Mouse (Mus musculus) v-Abl transformed pro-B cells (cell line): Measurements from ENCODE around the gene Arhgef18.

Source experiments
- in situ Hi-C, 2 experiments: fragments of 400-800 bp; cut with MboI; formaldehyde crosslinking; loops; one replicate each; pipeline ENCODE4 v1.15.1; 2025; ENCODE audit not compliant: unreplicated experiment in 2 of 2

Gene Arhgef18

DNA sequence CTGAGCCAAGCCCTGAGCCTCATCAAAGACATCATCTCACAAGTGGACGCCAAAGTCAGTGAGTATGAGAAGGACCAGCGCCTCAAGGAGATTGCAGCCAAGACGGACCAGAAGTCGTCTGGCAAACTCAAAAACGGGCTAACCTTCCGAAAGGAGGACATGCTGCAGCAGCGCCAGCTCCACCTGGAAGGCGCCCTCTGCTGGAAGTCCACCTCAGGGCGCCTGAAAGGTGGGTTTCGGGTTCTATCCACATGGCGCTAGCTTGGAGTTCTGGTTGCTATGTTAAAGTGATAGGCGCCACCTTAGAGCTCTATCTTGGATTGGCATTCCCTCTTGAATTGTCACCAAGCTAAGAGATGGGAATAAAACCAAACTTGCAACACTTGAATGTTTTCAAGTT is 46.7 kb downstream of the Arhgef18 start:
- in situ Hi-C loops: no loop called here

DNA sequence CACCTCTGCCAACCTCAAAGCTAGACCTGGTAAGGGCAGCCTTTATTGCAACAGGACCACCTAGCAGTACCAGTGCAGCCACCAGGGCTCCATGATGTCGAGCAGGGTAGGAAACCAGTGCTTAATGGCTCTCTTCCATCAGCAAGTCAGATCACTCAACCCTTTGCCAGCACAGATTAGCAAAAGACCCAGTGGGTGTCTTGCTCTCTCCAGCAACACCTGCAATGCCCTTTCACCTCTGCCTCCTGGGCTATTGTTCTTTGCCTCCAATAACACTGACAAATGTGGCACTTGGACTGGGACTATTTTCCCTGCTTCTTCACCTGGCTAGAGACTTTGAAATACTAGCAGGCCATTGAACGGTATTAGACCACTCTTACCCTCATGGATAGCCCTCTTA is 56.4 kb downstream of the Arhgef18 start:
- in situ Hi-C loops: no loop called here

DNA sequence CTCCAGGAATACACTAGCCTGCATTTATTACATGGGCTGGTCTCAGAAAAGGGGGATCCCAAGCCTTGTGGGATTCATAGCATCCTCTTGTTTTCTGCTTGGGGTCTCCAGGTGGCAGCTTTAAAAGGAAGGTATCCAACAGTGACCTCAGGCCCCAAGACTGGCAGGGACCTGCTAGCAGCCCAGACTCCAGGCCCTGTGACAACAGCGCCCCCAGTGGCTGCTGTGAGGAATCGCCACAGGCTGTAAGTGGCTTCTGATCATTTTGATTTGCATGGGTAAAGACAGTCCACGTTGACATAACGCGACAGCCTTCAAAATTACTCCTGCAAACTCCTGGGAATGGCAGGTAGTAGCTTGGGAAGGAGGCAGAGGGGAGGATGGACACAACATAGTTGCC is 57.9 kb downstream of the Arhgef18 start:
- in situ Hi-C loops: loop anchor here in 1 of 2 experiments (25.0 kb wide), 1 partner anchor 1062 kb away; no protein-coding TSS in a partner anchor

DNA sequence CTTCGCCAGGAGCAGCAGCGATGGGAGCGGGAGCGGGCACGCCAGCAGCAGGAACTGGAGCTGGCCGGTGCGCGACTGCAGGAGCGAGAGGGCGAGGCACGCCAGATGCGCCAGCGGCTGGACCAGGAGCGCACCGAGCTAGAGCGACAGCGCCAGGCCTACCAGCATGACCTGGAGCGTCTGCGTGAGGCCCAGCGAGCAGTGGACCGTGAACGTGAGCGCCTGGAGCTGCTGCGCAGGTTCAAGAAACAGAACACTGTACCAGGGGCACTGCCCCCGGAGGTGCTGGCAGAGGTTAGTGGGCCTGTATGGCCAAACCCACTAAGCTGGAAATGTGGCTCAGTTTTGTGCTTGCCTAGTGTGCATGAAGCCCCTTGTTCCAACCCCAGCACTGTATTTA is 59.2 kb downstream of the Arhgef18 start:
- in situ Hi-C loops: loop anchor here in 1 of 2 experiments (25.0 kb wide), 1 partner anchor 1060 kb away; no protein-coding TSS in a partner anchor

DNA sequence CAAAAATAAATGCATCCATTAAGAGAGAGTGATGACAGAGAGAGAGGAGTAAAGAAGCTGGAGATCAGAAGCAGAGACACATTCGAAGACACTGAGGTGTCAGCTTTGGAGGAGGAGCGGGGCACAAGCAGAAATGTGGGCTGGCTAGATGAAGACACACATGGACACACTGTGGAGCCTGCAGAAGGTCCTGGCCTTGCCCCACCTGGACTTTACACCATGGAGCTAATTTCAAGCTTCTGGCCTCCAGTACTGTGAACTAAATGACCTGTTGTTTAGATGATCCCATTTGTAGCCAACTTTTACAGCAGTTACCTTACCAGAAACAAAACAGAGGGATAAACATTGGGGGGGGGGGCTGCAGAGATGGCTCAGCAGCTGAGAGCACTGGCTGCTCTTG is 70.4 kb downstream of the Arhgef18 start:
- in situ Hi-C loops: loop anchor here in 1 of 2 experiments (25.0 kb wide), 1 partner anchor 1049 kb away; no protein-coding TSS in a partner anchor

DNA sequence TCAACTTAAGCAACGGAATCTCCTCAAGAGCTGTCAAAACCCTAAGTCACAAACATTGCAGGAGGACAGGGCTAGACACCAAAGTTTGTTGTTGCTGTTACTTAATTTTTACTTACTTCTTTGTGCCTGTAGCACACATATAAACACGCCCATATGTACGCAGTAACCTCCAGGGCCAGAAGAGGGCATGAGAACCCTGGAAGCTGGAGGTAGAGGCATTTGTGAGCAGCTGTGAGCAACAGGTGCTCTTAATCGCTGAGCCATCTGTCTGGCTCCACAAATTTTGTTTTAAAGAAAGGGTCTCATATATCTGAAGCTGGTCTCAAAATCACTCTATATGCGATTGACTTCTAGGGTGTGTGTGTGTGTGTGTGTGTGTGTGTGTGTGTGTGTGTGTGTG is 71.5 kb downstream of the Arhgef18 start:
- in situ Hi-C loops: loop anchor here in 1 of 2 experiments (25.0 kb wide), 1 partner anchor 1048 kb away; no protein-coding TSS in a partner anchor

DNA sequence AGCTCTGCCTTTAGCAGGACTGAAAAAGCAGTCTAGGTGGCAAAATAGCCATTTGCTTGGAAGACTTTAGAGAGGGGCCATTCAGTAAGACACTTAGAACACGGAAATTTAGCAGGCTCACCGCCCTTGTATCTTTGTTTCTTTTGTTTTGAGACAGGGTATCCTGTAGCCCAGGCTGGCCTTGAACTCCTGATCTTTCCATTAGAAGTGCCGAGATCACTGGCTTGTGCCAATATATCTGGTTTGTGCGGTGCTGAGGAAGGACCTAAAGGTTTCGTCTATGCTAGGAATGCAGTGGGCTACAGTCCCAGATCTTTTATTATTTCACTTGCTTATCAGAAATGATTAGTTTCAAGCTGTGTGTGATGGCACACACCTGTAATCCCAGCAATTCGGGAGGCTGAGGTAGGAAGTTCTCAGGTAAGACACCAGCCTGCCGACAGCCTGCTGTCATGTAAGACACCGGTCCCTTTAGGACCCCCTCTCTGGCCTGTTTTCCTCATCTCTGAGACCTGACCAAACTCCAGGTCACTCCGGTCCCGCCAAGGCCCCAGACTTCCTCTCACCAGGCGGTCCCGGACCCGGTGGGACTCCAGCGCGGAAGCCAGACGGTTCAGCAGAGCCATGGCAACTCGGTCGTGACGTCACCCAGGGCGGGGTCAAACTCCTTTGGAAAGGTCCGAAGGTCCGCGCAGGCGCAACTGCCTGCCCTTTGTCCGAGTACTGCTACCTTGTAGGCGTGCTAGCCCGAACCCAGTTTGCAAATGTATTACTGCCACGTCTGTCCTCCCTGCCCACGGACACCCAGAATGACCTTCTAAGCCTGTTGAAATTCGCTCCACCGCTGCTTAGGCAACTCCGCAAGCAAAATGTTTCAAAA is 74.4 kb downstream of the Arhgef18 start, which contains the start of gene Pex11g:
Gene Pex11g, minus strand, starts transcription at position 675 of the 880 bp plus-strand sequence.
- in situ Hi-C loops: loop anchor here (5.0 to 25.0 kb wide), 3 partner anchors 205 to 1045 kb away; partner anchors contain the start of gene Fcor (in 2 of the 2)

DNA sequence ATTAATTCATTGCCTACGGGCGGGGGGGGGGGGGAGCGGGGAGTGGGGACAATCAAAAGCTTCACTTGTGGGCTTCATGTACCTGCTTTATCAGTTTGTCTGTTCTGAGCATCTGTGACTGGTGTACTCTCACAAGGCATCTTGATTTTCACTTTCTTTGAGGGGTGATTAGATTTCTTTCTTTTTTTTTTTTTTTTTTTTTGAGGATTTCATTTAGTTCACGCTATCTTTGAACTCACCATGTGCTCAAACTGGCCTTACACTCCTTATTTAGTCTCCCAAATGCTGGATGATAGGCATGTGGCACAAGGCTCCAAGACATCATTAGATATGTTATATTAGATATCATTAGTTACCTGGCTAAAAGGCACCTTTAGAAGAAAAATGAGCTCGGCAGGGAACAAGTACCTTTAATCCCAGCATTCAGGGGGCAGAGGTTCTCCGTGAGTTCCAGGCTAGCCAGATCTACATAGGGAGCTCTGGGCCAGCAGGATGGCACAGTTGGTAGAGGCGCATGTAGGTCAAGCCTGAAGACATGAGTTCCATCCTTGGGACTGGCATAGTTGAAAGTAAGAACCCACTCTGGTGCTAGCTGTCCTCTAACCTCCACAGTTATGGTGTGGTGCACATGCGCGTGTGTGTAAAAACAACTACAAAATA is 75.2 kb downstream of the Arhgef18 start:
- in situ Hi-C loops: loop anchor here (5.0 to 25.0 kb wide), 3 partner anchors 204 to 1044 kb away; partner anchors contain the start of gene Fcor (in 2 of the 2)

DNA sequence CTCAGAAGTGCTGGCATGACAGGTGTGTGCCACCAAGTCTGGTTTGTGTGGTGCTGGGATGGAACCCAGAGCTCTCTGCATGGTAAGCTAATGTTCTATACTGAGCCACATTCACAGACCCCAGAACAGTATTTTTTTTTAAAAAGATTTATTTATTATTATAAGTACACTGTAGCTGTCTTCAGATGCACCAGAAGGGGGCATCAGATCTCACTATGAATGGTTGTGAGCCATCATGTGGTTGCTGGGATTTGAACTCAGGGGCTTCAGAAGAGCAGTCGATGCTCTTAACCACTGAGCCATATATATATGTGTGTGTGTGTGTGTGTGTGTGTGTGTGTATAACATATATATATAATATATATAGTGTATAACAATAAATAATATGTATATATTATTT is 76.0 kb downstream of the Arhgef18 start:
- in situ Hi-C loops: loop anchor here (5.0 to 25.0 kb wide), 3 partner anchors 203 to 1043 kb away; partner anchors contain the start of gene Fcor (in 2 of the 2)

DNA sequence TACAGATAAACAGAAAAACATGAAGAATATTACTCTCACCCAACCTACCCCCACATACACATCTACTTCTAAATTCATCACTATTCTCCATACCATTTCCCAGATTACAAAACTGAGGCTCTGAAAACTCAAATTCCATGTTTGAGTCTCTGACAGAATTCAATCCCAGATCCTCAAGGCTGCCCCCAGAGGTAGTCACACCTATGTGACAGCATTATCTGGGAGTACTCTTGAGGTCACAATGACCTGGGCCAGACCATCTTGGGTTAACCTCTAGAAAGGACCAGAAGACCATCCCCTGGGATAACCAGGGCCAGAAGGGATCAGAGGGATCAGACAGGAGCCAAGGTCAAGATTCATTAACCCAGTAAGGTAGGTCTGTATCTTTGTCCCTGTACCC is 77.8 kb downstream of the Arhgef18 start, which contains the start of gene Tex45:
Gene Tex45, plus strand, starts transcription at position 301 of the 400 bp plus-strand sequence.
- in situ Hi-C loops: loop anchor here in 1 of 2 experiments (25.0 kb wide), 1 partner anchor 1042 kb away; no protein-coding TSS in a partner anchor

DNA sequence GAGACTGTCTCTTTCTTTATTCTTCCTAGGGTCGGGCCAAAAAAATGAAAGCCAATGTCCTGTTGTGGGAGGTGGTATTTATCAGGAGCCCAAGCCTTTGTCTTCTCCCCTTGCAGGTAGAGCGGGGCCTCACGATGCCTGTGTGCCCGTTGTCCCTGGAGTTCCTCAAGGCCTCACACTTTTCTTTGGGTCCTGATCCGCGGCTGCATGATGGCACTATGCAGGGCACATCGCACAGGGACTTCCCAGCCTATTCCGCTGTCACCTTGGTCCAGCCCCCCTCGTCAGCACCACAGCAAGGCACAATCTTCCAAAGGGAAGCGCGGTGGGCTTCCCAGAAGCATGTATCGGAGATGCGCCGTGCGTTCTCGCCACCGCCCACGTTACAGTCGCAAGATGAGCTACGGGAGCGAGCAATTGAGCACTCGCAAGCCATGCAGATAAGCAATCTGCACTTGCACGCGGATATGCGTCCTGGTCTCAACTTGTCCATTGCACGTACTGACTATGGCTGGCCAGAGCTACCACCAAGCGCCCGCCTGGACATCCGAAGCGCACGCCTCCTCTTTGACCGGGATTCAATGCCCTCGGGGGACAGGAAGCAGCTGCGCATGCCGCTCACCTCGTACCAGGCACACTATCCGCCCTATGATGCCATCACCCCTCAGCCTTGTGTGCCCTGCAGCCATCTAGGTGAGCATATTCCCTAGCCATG is 83.1 kb downstream of the Arhgef18 start:
- in situ Hi-C loops: no loop called here

DNA sequence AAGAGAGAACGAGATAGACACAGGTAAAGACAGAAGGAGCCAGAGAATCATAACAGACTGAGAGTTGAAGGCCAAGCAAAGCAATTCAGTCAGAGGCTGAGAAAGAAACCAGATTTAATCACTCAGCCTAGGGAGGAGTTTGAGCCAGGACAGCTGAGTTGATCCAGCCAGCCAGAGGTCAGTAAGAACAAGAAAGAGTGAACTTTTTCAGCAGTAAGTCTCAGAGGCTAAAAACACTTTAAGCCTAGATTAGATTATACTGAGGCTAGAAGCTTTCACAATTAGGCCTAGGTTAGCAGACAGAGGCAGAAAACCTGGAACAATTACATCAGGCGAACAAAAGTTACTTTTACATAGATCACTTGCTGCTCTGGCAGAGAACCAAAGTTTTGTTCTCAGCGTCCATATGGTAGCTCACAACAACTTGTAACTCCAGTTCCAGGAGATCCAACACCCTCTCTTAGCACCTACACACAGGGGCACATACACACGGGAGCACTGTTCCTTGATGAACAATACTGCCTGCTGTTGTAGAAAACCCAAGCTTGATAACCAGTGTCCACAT is 87.5 kb downstream of the Arhgef18 start:
- in situ Hi-C loops: no loop called here

DNA sequence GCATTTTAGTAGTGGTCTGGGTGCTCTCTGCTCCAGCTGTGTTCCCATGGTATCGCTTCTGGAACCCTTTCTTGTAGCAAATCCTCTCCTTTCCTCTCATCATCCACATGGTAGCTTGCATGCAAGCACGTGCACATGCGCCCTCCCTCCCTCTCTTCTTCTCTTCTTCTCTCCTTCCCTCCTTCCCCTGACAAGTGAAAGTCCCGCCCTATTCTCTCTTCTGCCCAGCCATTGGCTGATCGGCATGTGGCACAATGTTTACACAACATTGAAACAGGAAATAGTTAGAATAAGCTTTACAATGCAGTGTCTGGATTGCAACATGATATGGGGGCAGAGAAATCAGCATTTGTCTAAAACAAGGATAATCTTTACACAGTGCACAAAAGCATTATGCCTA is 88.8 kb downstream of the Arhgef18 start:
- in situ Hi-C loops: no loop called here

DNA sequence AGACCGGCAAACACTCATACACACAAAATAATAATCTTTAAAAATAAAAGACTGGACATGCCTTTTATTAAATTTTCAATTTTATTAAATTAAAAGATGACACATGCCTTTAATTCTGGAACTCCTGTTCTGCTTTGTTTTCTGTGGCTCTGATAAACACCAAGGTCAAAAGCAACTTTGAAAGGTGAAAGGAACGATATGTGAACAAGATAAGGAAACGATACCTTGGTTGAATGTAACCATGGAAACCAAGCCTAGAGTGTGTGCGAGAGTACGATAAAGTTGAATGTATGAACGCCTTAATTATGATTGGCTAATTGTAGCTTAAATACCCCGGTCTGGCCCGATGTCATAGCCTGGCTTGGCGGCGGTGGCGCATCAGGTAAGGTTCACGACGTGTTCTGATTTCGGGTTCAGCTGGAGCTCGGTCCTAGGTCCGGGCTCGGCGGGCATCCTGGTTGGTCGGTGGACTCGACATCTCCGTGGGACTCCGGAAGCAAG is 89.5 kb downstream of the Arhgef18 start:
- in situ Hi-C loops: no loop called here

DNA sequence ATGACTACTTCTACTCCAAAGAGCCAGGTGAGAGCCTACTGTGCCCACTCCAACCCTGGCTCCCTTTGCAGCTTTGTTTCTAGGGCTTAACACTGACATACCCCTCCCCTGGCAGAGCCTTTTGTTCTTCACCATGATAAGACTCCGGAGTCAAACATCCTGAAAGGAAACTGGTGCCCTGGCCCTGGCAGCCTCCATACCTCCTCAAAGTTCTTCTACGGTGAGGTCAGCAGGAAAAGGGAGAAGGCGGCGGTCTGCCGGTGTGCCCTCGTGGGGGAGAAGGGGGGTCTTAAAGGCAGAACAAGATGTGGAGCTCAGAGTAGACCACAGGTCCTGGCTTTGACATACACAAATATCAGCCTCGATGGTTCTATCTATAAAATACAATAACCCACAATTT is 90.7 kb downstream of the Arhgef18 start:
- in situ Hi-C loops: no loop called here

DNA sequence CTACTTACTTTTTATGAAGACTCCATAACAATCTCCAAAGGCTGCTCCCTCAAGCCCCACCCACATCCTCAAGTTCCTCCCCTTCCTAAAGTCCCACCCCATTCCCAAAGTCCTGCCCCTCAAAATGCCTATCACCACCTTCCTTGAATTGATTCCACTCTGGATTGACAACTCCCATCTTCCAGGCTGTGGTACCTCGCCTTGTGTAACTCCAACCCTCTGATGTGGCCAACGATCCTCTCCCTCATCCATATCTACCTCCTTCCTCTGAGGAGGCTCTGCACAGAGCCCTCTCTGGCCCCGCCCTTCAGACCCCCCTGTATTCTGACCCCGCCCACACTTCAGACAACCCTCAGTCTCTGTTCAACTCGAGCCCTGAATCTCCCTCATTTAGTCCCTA is 92.4 kb downstream of the Arhgef18 start:
- in situ Hi-C loops: no loop called here

DNA sequence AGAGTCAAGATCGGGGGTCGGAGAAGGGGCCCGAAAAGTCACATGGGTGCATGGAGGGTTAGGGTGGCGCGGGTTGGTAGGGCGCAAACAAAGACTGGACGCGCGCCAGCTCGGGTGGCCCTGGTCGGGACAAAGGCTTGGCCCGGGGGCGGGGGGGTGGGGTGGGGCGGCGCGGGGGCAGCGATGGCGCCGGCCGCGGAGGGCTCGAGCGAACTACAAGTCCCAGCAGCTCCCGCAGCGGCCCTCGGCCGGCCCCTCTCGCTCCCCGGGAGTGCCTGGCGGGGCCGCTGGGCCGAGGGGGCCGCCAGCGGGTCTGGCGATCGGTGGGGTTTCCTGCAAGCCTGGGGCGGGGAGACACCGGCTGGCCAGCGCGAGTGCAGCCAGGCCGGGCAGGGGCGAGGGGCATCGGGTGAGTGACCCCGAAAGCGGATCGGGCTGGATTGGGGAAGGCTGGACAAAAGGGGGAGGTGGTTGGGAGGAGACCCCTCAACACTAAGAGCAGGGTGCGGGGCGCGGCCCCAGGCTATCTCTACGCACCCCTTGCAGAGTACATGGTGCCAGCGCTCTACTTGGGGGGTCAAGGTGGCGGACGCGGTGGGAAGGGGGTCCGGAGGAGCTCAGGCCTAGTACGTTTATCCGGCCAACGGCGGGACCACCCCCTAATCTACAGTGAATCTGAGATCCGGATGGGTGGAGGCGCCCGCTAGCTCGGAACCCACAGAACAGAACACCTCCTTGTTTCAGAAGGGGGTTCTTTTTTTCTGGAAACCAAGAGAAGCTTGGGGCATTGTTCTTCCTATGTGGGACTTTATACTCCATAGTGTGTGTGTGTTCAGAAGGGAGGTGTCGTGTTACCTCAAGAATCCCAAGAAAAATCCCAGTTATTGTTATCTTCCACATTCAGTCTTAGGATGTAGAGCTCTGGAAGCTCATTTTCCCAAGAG is 100.4 kb downstream of the Arhgef18 start, which contains the start of gene Zfp358:
Gene Zfp358, plus strand, starts transcription at position 238 of the 944 bp plus-strand sequence.
- in situ Hi-C loops: loop anchor here in 1 of 2 experiments (10.0 kb wide), 1 partner anchor 1182 kb away; no protein-coding TSS in a partner anchor

DNA sequence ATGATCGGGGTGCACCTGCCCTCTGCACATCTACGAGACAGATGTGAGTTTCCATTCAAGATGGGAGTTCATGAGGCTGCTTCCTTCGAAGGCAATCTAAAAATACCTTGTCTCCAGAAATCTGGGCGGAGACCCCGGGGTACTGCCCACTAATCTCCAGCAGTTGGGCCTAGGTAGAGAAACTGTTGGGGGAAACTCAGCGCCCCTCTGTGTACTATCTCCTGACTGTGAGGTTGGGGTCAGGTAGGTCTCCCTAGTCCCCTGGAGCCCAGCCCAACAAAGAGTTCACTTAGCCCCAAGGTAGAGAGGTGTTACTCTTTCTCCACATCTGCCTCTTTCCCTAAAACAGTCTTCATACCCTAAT is 101.0 kb downstream of the Arhgef18 start:
- in situ Hi-C loops: loop anchor here in 1 of 2 experiments (10.0 kb wide), 1 partner anchor 1181 kb away; no protein-coding TSS in a partner anchor
